Mouse (Mus musculus): ENCODE data around the gene Eif4h. TPM values are rescaled to one million over a fixed set of nuclear protein-coding genes. Genes with fewer than 3 reads are reported as not detected.

Gene Eif4h
- total RNA-seq, 1 experiment: 322 TPM

- Histone ChIP-seq H3K4me3 (ENCODE audit: insufficient read depth in 1 of 2, low read depth in 1 of 2, low read length in 2 of 2, poor library complexity in 1 of 2, severe bottlenecking in 1 of 2) (no peak overlapping the region), H3K4me1 (ENCODE audit: control insufficient read depth in 2 of 2, insufficient read depth in 2 of 2, low read length in 2 of 2, poor library complexity in 1 of 2) (no peaks in the 10 kb centered on the region; a peak in 1 of 4 replicates), H3K36me3 (ENCODE audit: control insufficient read depth, insufficient read depth, low read length, poor library complexity, severe bottlenecking) (peaks cover 62% of the 10 kb centered on the region), H3K9me3 (ENCODE audit: control insufficient read depth, insufficient read depth, low read depth, low read length) (no peaks in the 10 kb centered on the region), H3K27ac (ENCODE audit: insufficient read depth, low read depth, low read length, poor library complexity, severe bottlenecking) (no peak overlapping the region), H3K9ac (ENCODE audit: insufficient read depth, low read depth, low read length, poor library complexity, severe bottlenecking) (no peak overlapping the region)
- in situ Hi-C loops (cut with MboI; ENCODE audit: low sequenced_read_pairs in 2 of 2, unreplicated experiment in 2 of 2): no loop called here
- DNase-seq (ENCODE audit: low read depth, low spot score): no peak
- no peak for TF ChIP-seq HCFC1 (IDR thresholded peaks at IDR 0.05; ENCODE audit: borderline replicate concordance, insufficient read depth, low read length)
- TF ChIP-seq ZC3H11A (IDR thresholded peaks at IDR 0.05; ENCODE audit: borderline replicate concordance, low read depth, low read length): no peak
- TF ChIP-seq CHD2 (IDR thresholded peaks at IDR 0.05; ENCODE audit: low read depth, low read length): no peak
- no peak for TF ChIP-seq ZNF384 (IDR thresholded peaks at IDR 0.05; ENCODE audit: low read depth, low read length)
- TF ChIP-seq MAFK (IDR thresholded peaks at IDR 0.05; ENCODE audit: insufficient read depth, low read depth, low read length): no peak
Measured at GRCm38 (mm10) chr5:134620457-134620856, 18.8 kb downstream of the Eif4h start.

GRCm38 (mm10) chr5:134617071-134617470, 22.2 kb downstream of the Eif4h start:
- no peak overlapping the region for H3K27ac ChIP-seq (ENCODE audit: insufficient read depth, low read depth, low read length, poor library complexity, severe bottlenecking)
- no peak overlapping the region for H3K9ac ChIP-seq (ENCODE audit: insufficient read depth, low read depth, low read length, poor library complexity, severe bottlenecking)
- in situ Hi-C loops (cut with MboI; ENCODE audit: low sequenced_read_pairs in 2 of 2, unreplicated experiment in 2 of 2): no loop called here
- TF ChIP-seq CHD2 (IDR thresholded peaks at IDR 0.05; ENCODE audit: low read depth, low read length) (no peak), ZC3H11A (IDR thresholded peaks at IDR 0.05; ENCODE audit: borderline replicate concordance, low read depth, low read length) (peak; percentile 22; the same call in 1 of the 2 replicates)
- no peak overlapping the region for H3K4me3 ChIP-seq (ENCODE audit: insufficient read depth in 1 of 2, low read depth in 1 of 2, low read length in 2 of 2, poor library complexity in 1 of 2, severe bottlenecking in 1 of 2)
- H3K36me3 ChIP-seq (ENCODE audit: control insufficient read depth, insufficient read depth, low read length, poor library complexity, severe bottlenecking): peaks cover 31% of the 10 kb centered on the region
- DNase-seq (ENCODE audit: low read depth, low spot score): no peak
- H3K9me3 ChIP-seq (ENCODE audit: control insufficient read depth, insufficient read depth, low read depth, low read length): no peaks in the 10 kb centered on the region
- peaks cover 0 to 3% of the 10 kb centered on the region in 2 experiments; a peak in 1 of 4 replicates for H3K4me1 ChIP-seq (ENCODE audit: control insufficient read depth in 2 of 2, insufficient read depth in 2 of 2, low read length in 2 of 2, poor library complexity in 1 of 2)

- Histone ChIP-seq H3K27ac (ENCODE audit: insufficient read depth, low read depth, low read length, poor library complexity, severe bottlenecking) (no peak overlapping the region), H3K4me1 (ENCODE audit: control insufficient read depth in 2 of 2, insufficient read depth in 2 of 2, low read length in 2 of 2, poor library complexity in 1 of 2) (peaks cover 0 to 5% of the 10 kb centered on the region in 2 experiments; a peak in 1 of 4 replicates), H3K9me3 (ENCODE audit: control insufficient read depth, insufficient read depth, low read depth, low read length) (no peaks in the 10 kb centered on the region), H3K9ac (ENCODE audit: insufficient read depth, low read depth, low read length, poor library complexity, severe bottlenecking) (no peak overlapping the region), H3K36me3 (ENCODE audit: control insufficient read depth, insufficient read depth, low read length, poor library complexity, severe bottlenecking) (peaks cover 18% of the 10 kb centered on the region), H3K4me3 (ENCODE audit: insufficient read depth in 1 of 2, low read depth in 1 of 2, low read length in 2 of 2, poor library complexity in 1 of 2, severe bottlenecking in 1 of 2) (no peak overlapping the region)
- DNase-seq (ENCODE audit: low read depth, low spot score): no peak
- TF ChIP-seq ZC3H11A (IDR thresholded peaks at IDR 0.05; ENCODE audit: borderline replicate concordance, low read depth, low read length): no peak
- TF ChIP-seq ZNF384 (IDR thresholded peaks at IDR 0.05; ENCODE audit: low read depth, low read length): no peak
- TF ChIP-seq CHD2 (IDR thresholded peaks at IDR 0.05; ENCODE audit: low read depth, low read length): no peak
- no peak for TF ChIP-seq HCFC1 (IDR thresholded peaks at IDR 0.05; ENCODE audit: borderline replicate concordance, insufficient read depth, low read length)
- no peak for TF ChIP-seq MAFK (IDR thresholded peaks at IDR 0.05; ENCODE audit: insufficient read depth, low read depth, low read length)
- in situ Hi-C loops (cut with MboI; ENCODE audit: low sequenced_read_pairs in 2 of 2, unreplicated experiment in 2 of 2): no loop called here
Measured at GRCm38 (mm10) chr5:134615780-134616179, 23.5 kb downstream of the Eif4h start.

- Histone ChIP-seq H3K4me3 (ENCODE audit: insufficient read depth in 1 of 2, low read depth in 1 of 2, low read length in 2 of 2, poor library complexity in 1 of 2, severe bottlenecking in 1 of 2) (no peak overlapping the region), H3K36me3 (ENCODE audit: control insufficient read depth, insufficient read depth, low read length, poor library complexity, severe bottlenecking) (peaks cover 14% of the 10 kb centered on the region), H3K9me3 (ENCODE audit: control insufficient read depth, insufficient read depth, low read depth, low read length) (no peaks in the 10 kb centered on the region), H3K4me1 (ENCODE audit: control insufficient read depth in 2 of 2, insufficient read depth in 2 of 2, low read length in 2 of 2, poor library complexity in 1 of 2) (peaks cover 0 to 5% of the 10 kb centered on the region in 2 experiments; a peak in 1 of 4 replicates), H3K9ac (ENCODE audit: insufficient read depth, low read depth, low read length, poor library complexity, severe bottlenecking) (no peak overlapping the region), H3K27ac (ENCODE audit: insufficient read depth, low read depth, low read length, poor library complexity, severe bottlenecking) (no peak overlapping the region)
- in situ Hi-C loops (cut with MboI; ENCODE audit: low sequenced_read_pairs in 2 of 2, unreplicated experiment in 2 of 2): no loop called here
- DNase-seq (ENCODE audit: low read depth, low spot score): no peak
- TF ChIP-seq MAFK (IDR thresholded peaks at IDR 0.05; ENCODE audit: insufficient read depth, low read depth, low read length) (no peak), CHD2 (IDR thresholded peaks at IDR 0.05; ENCODE audit: low read depth, low read length) (no peak), ZNF384 (IDR thresholded peaks at IDR 0.05; ENCODE audit: low read depth, low read length) (no peak), HCFC1 (IDR thresholded peaks at IDR 0.05; ENCODE audit: borderline replicate concordance, insufficient read depth, low read length) (no peak), ZC3H11A (IDR thresholded peaks at IDR 0.05; ENCODE audit: borderline replicate concordance, low read depth, low read length) (no peak)
Measured at GRCm38 (mm10) chr5:134615380-134615779, 23.9 kb downstream of the Eif4h start.

- no peak for DNase-seq (ENCODE audit: low read depth, low spot score)
- peaks cover 8% of the 10 kb centered on the region for H3K36me3 ChIP-seq (ENCODE audit: control insufficient read depth, insufficient read depth, low read length, poor library complexity, severe bottlenecking)
Measured at GRCm38 (mm10) chr5:134614802-134615201, 24.5 kb downstream of the Eif4h start, which contains the start of gene Lat2. Gene Lat2 (minus strand): TSS chr5:134615025.

More at GRCm38 (mm10) chr5:134614802-134615201, 24.5 kb downstream of the Eif4h start, which contains the start of gene Lat2:
- Histone ChIP-seq H3K9me3 (ENCODE audit: control insufficient read depth, insufficient read depth, low read depth, low read length) (no peaks in the 10 kb centered on the region), H3K27ac (ENCODE audit: insufficient read depth, low read depth, low read length, poor library complexity, severe bottlenecking) (no peak within 1 kb of the TSS; the same call in 1 of the 2 replicates), H3K4me3 (ENCODE audit: insufficient read depth in 1 of 2, low read depth in 1 of 2, low read length in 2 of 2, poor library complexity in 1 of 2, severe bottlenecking in 1 of 2) (no peak within 1 kb of the TSS), H3K9ac (ENCODE audit: insufficient read depth, low read depth, low read length, poor library complexity, severe bottlenecking) (no peak within 1 kb of the TSS), H3K4me1 (ENCODE audit: control insufficient read depth in 2 of 2, insufficient read depth in 2 of 2, low read length in 2 of 2, poor library complexity in 1 of 2) (peaks cover 0 to 7% of the 10 kb centered on the region in 2 experiments; a peak in 1 of 4 replicates)
- TF ChIP-seq ZNF384 (IDR thresholded peaks at IDR 0.05; ENCODE audit: low read depth, low read length) (no peak), ZC3H11A (IDR thresholded peaks at IDR 0.05; ENCODE audit: borderline replicate concordance, low read depth, low read length) (no peak), HCFC1 (IDR thresholded peaks at IDR 0.05; ENCODE audit: borderline replicate concordance, insufficient read depth, low read length) (no peak), MAFK (IDR thresholded peaks at IDR 0.05; ENCODE audit: insufficient read depth, low read depth, low read length) (no peak), CHD2 (IDR thresholded peaks at IDR 0.05; ENCODE audit: low read depth, low read length) (no peak)
- in situ Hi-C loops (cut with MboI; ENCODE audit: low sequenced_read_pairs in 2 of 2, unreplicated experiment in 2 of 2): no loop called here
